Mouse (Mus musculus) embryonic stem cell, embryonic (primary cell): ENCODE data around the gene Chad.

ENCODE experiments used
- CTCF ChIA-PET, 4 experiments: fragments of 300-600 bp in 2 of 4; fragments of 350-600 bp in 2 of 4; sonication (Branson Sonifier 250); formaldehyde crosslinking; loops; one replicate each; lab custom pipeline; 2022; ENCODE audit warnings: inconsistent platforms in 2 of 4; lab: Charles Lee
- POLR2A ChIA-PET, 4 experiments: fragments of 300-600 bp in 2 of 4; fragments of 350-600 bp in 2 of 4; sonication (Branson Sonifier 250); formaldehyde crosslinking; loops; one replicate each; lab custom pipeline; 2022; ENCODE audit warnings: antibody characterized with exemption in 4 of 4, inconsistent platforms in 1 of 4; lab: Charles Lee

Gene Chad

GRCm38 (mm10) chr11:94587511-94587910, 22.7 kb downstream of the Chad start:
- CTCF ChIA-PET, result interaction anchor here (0.6 to 1.3 kb wide), 5 partner anchors 9 to 1389 kb away, joined by 3 to 7 read pairs (median 4); no protein-coding TSS in a partner anchor
- POLR2A ChIA-PET, result interaction anchor here in 3 of 4 experiments (0.6 to 1.6 kb wide), 5 partner anchors 9 to 1637 kb away, joined by 3 to 6 read pairs (median 3); no protein-coding TSS in a partner anchor

GRCm38 (mm10) chr11:94596311-94596852, 31.5 kb downstream of the Chad start:
- POLR2A ChIA-PET, result interaction anchor here in 2 of 4 experiments (0.6 to 1.9 kb wide), 12 partner anchors 8 to 458 kb away, joined by 3 to 9 read pairs (median 4); partner anchors contain the start of genes Eme1 (in 1 of the 2), Lrrc59 (in 1 of the 2), Mrpl27 (in 1 of the 2) and Tob1 (in 1 of the 2)
- CTCF ChIA-PET, result interaction anchor here in 3 of 4 experiments (0.6 to 1.4 kb wide), 4 partner anchors 9 to 243 kb away, joined by 3 to 4 read pairs (median 4); partner anchors contain the start of gene Lrrc59 (in 2 of the 3)

GRCm38 (mm10) chr11:94597319-94597718, 32.5 kb downstream of the Chad start:
- CTCF ChIA-PET, result interaction anchor here in 2 of 4 experiments (0.7 to 1.4 kb wide), 3 partner anchors 11 to 510 kb away, joined by 3 to 6 read pairs (median 4); partner anchors contain the start of gene Lrrc59 (in 1 of the 2)
- POLR2A ChIA-PET, result interaction anchor here in 2 of 4 experiments (0.9 to 1.9 kb wide), 5 partner anchors 17 to 386 kb away, joined by 3 to 9 read pairs (median 3); partner anchors contain the start of genes Lrrc59 (in 1 of the 2) and Tob1 (in 1 of the 2)

- CTCF ChIA-PET, result interaction anchor here in 2 of 4 experiments (0.8 to 0.9 kb wide), 2 partner anchors 25 to 50 kb away, joined by 3 read pairs; no protein-coding TSS in a partner anchor
These were observed 33.7 kb downstream of the Chad start for GRCm38 (mm10) chr11:94598437-94599120.

GRCm38 (mm10) chr11:94600447-94600846, 35.6 kb downstream of the Chad start:
- POLR2A ChIA-PET, result interaction anchor here in 3 of 4 experiments (0.5 to 2.0 kb wide), 7 partner anchors 8 to 391 kb away, joined by 3 to 11 read pairs (median 4); partner anchors contain the start of genes Lrrc59 (in 2 of the 3) and Ppp1r9b (in 1 of the 3)
- CTCF ChIA-PET, result interaction anchor here in 2 of 4 experiments (0.5 kb wide), 2 partner anchors 17 to 390 kb away, joined by 3 to 9 read pairs; no protein-coding TSS in a partner anchor

More at GRCm38 (mm10) chr11:94598437-94599120, 33.7 kb downstream of the Chad start:
- POLR2A ChIA-PET, result interaction anchor here in 1 of 4 experiments (0.7 to 1.3 kb wide), 4 partner anchors 14 to 23 kb away, joined by 3 to 4 read pairs (median 3); no protein-coding TSS in a partner anchor

GRCm38 (mm10) chr11:94601321-94602281, 36.8 kb downstream of the Chad start, which contains the start of gene Acsf2:
Gene Acsf2, minus strand, starts transcription at chr11:94601871.
- CTCF ChIA-PET, result interaction anchor here in 3 of 4 experiments (0.5 to 0.9 kb wide), 4 partner anchors 23 to 28 kb away, joined by 3 to 5 read pairs (median 4); partner anchors contain the start of gene Lrrc59 (in 1 of the 3)
- POLR2A ChIA-PET, result interaction anchor here in 3 of 4 experiments (0.9 to 2.0 kb wide), 17 partner anchors 10 to 468 kb away, joined by 3 to 14 read pairs (median 4); partner anchors contain the start of genes Lrrc59 (in 2 of the 3), Ankrd40 (in 1 of the 3) and Xylt2 (in 1 of the 3)

GRCm38 (mm10) chr11:94602356-94602955, 37.6 kb downstream of the Chad start:
- POLR2A ChIA-PET, result interaction anchor here in 3 of 4 experiments (0.6 to 2.0 kb wide), 15 partner anchors 10 to 469 kb away, joined by 3 to 14 read pairs (median 4); partner anchors contain the start of genes Lrrc59 (in 2 of the 3), Ankrd40 (in 1 of the 3) and Xylt2 (in 1 of the 3)

GRCm38 (mm10) chr11:94610744-94611740, 46.2 kb downstream of the Chad start:
- ChIA-PET CTCF (interaction anchor here in 2 of 4 experiments (0.6 to 1.5 kb wide), 3 partner anchors 9 to 113 kb away, joined by 3 to 14 read pairs (median 5); no protein-coding TSS in a partner anchor), POLR2A (interaction anchor here in 1 of 4 experiments (0.7 to 1.1 kb wide), 3 partner anchors 18 to 643 kb away, joined by 3 to 6 read pairs (median 4); partner anchors contain the start of gene Lrrc59)

More at GRCm38 (mm10) chr11:94602356-94602955, 37.6 kb downstream of the Chad start:
- CTCF ChIA-PET, result interaction anchor here in 3 of 4 experiments (0.5 to 0.9 kb wide), 4 partner anchors 27 to 55 kb away, joined by 3 to 5 read pairs (median 3); partner anchors contain the start of gene Lrrc59 (in 1 of the 3)

GRCm38 (mm10) chr11:94614603-94615002, 49.8 kb downstream of the Chad start:
- ChIA-PET CTCF (interaction anchor here in 2 of 4 experiments (0.9 to 1.8 kb wide), 2 partner anchors 15 kb away, joined by 3 to 5 read pairs; partner anchors contain the start of gene Lrrc59 (in 2 of the 2)), POLR2A (interaction anchor here in 3 of 4 experiments (0.7 to 2.9 kb wide), 7 partner anchors 9 to 20 kb away, joined by 3 to 14 read pairs (median 3); partner anchors contain the start of gene Lrrc59 (in 2 of the 3))

- ChIA-PET POLR2A (interaction anchor here in 3 of 4 experiments (0.6 to 2.9 kb wide), 6 partner anchors 9 to 1249 kb away, joined by 3 to 14 read pairs (median 4); partner anchors contain the start of gene Lrrc59 (in 2 of the 3)), CTCF (interaction anchor here in 2 of 4 experiments (0.5 to 1.8 kb wide), 2 partner anchors 14 to 15 kb away, joined by 3 to 5 read pairs; partner anchors contain the start of gene Lrrc59 (in 1 of the 2))
These were observed 50.6 kb downstream of the Chad start for GRCm38 (mm10) chr11:94615494-94615893.

- ChIA-PET POLR2A (interaction anchor here in 3 of 4 experiments (0.5 to 6.3 kb wide), 18 partner anchors 9 to 416 kb away, joined by 3 to 110 read pairs (median 5); partner anchors contain the start of genes Lrrc59 (in 2 of the 3) and Acsf2 (in 1 of the 3)), CTCF (interaction anchor here in 2 of 4 experiments (0.5 to 1.7 kb wide), 4 partner anchors 12 to 764 kb away, joined by 3 to 20 read pairs (median 4); partner anchors contain the start of gene Lrrc59 (in 1 of the 2))
These were observed 52.8 kb downstream of the Chad start for GRCm38 (mm10) chr11:94617646-94618045.
